Mouse (Mus musculus) C2C12 (cell line): ENCODE measurements around the gene Dao. TPM values are rescaled to one million over a fixed set of nuclear protein-coding genes. Genes with fewer than 3 reads are reported as not detected.

Experiments used
- H3K27me3 ChIP-seq: one replicate; pipeline ENCODE4 v1.6.1; 2011; ENCODE audit not compliant: control insufficient read depth, insufficient read depth, insufficient read length
- H3K36me3 ChIP-seq: one replicate; pipeline ENCODE4 v1.6.1; 2011; ENCODE audit not compliant: control insufficient read depth, insufficient read depth
- H3K4me3 ChIP-seq: one replicate; pipeline ENCODE4 v1.5.1; 2011; ENCODE audit warnings: mild to moderate bottlenecking, control low read depth; ENCODE audit not compliant: poor library complexity, insufficient read depth, severe bottlenecking
- H3K79me2 ChIP-seq: one replicate; pipeline ENCODE4 v1.6.1; 2011; ENCODE audit not compliant: control insufficient read depth, insufficient read depth
- H3K79me3 ChIP-seq: one replicate; pipeline ENCODE4 v1.6.1; 2011; ENCODE audit warnings: low read depth, control low read depth
- H3ac ChIP-seq: one replicate; pipeline ENCODE3; 2011; ENCODE audit warnings: low read depth; ENCODE audit not compliant: control insufficient read depth, insufficient read length
- CEBPB ChIP-seq: IDR thresholded peaks from one replicate; pipeline ENCODE4 v1.6.1; 2011; ENCODE audit warnings: low read depth, mild to moderate bottlenecking, control low read depth, moderate library complexity
- CTCF ChIP-seq: IDR thresholded peaks from one replicate; pipeline ENCODE4 v1.5.1; 2011; ENCODE audit not compliant: control insufficient read depth, insufficient read depth, insufficient read length
- FOSL1 ChIP-seq: IDR thresholded peaks from one replicate; pipeline ENCODE4 v1.8.0; 2011; ENCODE audit warnings: mild to moderate bottlenecking, low read length; ENCODE audit not compliant: poor library complexity, insufficient read depth, severe bottlenecking
- MAX ChIP-seq: IDR thresholded peaks from one replicate; pipeline ENCODE4 v1.6.1; 2011; ENCODE audit warnings: mild to moderate bottlenecking, control low read depth
- MYOD1 ChIP-seq: IDR thresholded peaks from one replicate; pipeline ENCODE4 v1.6.1; 2011; ENCODE audit warnings: low read depth; ENCODE audit not compliant: control insufficient read depth, insufficient read length
- MYOG ChIP-seq: IDR thresholded peaks from one replicate; pipeline ENCODE4 v1.6.1; 2011; ENCODE audit not compliant: control insufficient read depth, insufficient read length; ENCODE audit errors: extremely low read depth
- USF1 ChIP-seq: IDR thresholded peaks from one replicate; pipeline ENCODE4 v1.6.1; 2011; ENCODE audit warnings: low read depth, mild to moderate bottlenecking, control low read depth, moderate library complexity
- polyA plus RNA-seq: library from polyadenylated mRNA; unstranded; fragments of >200 nt; fragmentation: generic; extraction: Trizol; gene quantifications from one replicate; pipeline ENCODE4 v1.2.1, GENCODE M21; 2012; ENCODE audit warnings: missing spikeins

Gene Dao
- polyA plus RNA-seq, 1 experiment, result not detected

GRCm38 (mm10) chr5:113999382-113999781, 4.1 kb upstream of the Dao start:
- Histone ChIP-seq H3K27me3 (peaks cover 20% of the 10 kb centered on the region), H3K79me3 (no peaks in the 10 kb centered on the region), H3K36me3 (no peaks in the 10 kb centered on the region), H3K79me2 (no peaks in the 10 kb centered on the region), H3K4me3 (no peak overlapping the region), H3ac (no peak overlapping the region)
- TF ChIP-seq FOSL1 (no peak), USF1 (no peak), MAX (no peak), MYOD1 (no peak), MYOG (no peak), CTCF (no peak), CEBPB (no peak)

DNA sequence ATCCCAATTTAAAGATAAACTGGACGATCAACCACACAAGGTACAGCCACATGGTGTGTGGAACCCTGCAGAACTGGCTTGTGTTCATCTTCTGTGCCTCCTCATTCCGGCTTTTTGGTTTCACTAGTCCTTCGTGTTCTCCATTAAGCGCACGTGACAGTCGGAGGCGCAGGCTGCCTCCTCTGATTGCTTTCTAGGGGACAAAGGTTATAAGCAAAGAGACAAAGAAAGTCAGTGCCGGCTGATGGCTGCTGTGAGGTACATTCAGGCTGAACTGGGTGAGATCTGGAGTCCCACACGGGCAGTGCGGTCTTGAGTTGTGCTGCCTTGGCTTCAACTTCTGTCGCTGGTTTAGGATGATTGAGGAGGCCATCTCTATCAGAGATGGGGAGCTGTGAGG, 1.1 kb downstream of the Dao start:
- H3ac ChIP-seq, result no peak overlapping the region

DNA sequence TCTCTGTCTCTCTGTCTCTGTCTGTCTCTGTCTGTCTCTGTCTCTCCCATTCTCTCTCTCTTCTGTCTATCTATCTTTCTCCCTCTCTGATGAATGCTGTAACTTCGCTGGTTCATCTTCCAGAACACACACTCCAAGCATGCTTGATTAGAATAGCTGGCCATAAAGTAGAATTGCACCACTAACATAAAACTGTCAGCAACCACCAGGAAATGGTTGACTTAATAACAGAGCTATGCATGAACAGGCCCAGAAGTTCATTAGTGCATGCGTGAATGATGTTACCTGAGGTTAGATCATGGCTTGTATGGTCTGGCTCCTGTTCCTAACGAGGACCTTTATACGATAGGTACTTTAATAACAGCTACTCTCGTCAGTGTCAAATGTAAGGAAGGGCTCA, 1.6 kb downstream of the Dao start:
- Histone ChIP-seq H3K36me3 (no peaks in the 10 kb centered on the region), H3K79me3 (no peaks in the 10 kb centered on the region), H3K79me2 (no peaks in the 10 kb centered on the region), H3K4me3 (no peak overlapping the region), H3ac (no peak overlapping the region), H3K27me3 (peaks cover 35% of the 10 kb centered on the region)
- TF ChIP-seq USF1, result no peak
- TF ChIP-seq CEBPB, result no peak
- no peak for TF ChIP-seq FOSL1
- no peak for TF ChIP-seq MAX
- TF ChIP-seq CTCF, result no peak
- TF ChIP-seq MYOG, result no peak
- TF ChIP-seq MYOD1, result no peak

More for the DNA sequence above, 1.1 kb downstream of the Dao start:
- peaks cover 35% of the 10 kb centered on the region for H3K27me3 ChIP-seq
- H3K79me2 ChIP-seq, result no peaks in the 10 kb centered on the region
- TF ChIP-seq MYOD1 (no peak), USF1 (no peak), MAX (no peak), CEBPB (no peak), FOSL1 (no peak)
- no peak overlapping the region for H3K4me3 ChIP-seq
- no peaks in the 10 kb centered on the region for H3K79me3 ChIP-seq
- no peaks in the 10 kb centered on the region for H3K36me3 ChIP-seq

DNA sequence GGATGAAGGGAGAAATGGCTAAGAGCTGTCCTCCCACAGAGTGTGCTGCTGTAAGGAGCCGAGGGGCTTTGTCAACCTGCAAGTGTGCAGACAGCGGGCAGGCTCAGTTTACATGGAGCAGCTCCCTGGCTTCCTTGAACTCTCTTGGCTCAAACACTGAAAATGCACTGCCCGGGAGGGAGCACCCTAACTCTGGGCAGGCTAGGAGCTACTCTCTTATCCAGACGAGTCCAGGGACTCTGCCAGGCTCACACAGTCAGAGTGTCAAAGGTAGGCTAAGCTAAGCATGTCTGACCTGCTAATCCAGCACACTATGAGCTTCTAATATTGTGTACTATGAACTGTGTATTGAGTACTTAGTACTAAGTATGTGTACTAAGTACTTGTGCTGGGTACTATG, 3.5 kb downstream of the Dao start:
- no peaks in the 10 kb centered on the region for H3K36me3 ChIP-seq
- H3K79me2 ChIP-seq, result no peaks in the 10 kb centered on the region
- peaks cover 43% of the 10 kb centered on the region for H3K27me3 ChIP-seq
- no peak overlapping the region for H3K4me3 ChIP-seq
- no peaks in the 10 kb centered on the region for H3K79me3 ChIP-seq
- TF ChIP-seq MYOD1 (no peak), USF1 (no peak), FOSL1 (no peak), CTCF (no peak), MYOG (no peak), CEBPB (no peak), MAX (no peak)
- no peak overlapping the region for H3ac ChIP-seq

- H3K36me3 ChIP-seq, result no peaks in the 10 kb centered on the region
- H3K27me3 ChIP-seq, result peaks cover 39% of the 10 kb centered on the region
- no peaks in the 10 kb centered on the region for H3K79me3 ChIP-seq
- no peak overlapping the region for H3K4me3 ChIP-seq
- H3ac ChIP-seq, result no peak overlapping the region
- TF ChIP-seq FOSL1, result no peak
- TF ChIP-seq CEBPB, result no peak
- TF ChIP-seq MYOD1, result no peak
- no peak for TF ChIP-seq USF1
- no peak for TF ChIP-seq MYOG
- TF ChIP-seq CTCF, result no peak
- TF ChIP-seq MAX, result no peak
- no peaks in the 10 kb centered on the region for H3K79me2 ChIP-seq
Observed at GRCm38 (mm10) chr5:114007753-114008453, 4.4 kb downstream of the Dao start.

- Histone ChIP-seq H3K4me3 (no peak overlapping the region), H3K36me3 (no peaks in the 10 kb centered on the region), H3K27me3 (peaks cover 31% of the 10 kb centered on the region), H3K79me2 (no peaks in the 10 kb centered on the region), H3K79me3 (no peaks in the 10 kb centered on the region), H3ac (no peak overlapping the region)
- TF ChIP-seq USF1 (no peak), CTCF (no peak)
Observed at GRCm38 (mm10) chr5:114009049-114009448, 5.5 kb downstream of the Dao start.
